Mouse (Mus musculus) testis, postnatal 14 days (tissue): ENCODE results near the gene Sgms2.
"Not testable (repeated sequence)": the region's sequence is repeated elsewhere in the genome, so short reads cannot be mapped to it uniquely, and the experiment has no call there.

ENCODE experiments used
- DNase-seq: peaks from one replicate; pipeline ENCODE4 v3.0.0; 2021; ENCODE audit warnings: low spot score

Gene Sgms2

GRCm38 (mm10) chr3:131358205-131358604 is 133.0 kb downstream of the Sgms2 start:
- DNase-seq: no peak

DNA sequence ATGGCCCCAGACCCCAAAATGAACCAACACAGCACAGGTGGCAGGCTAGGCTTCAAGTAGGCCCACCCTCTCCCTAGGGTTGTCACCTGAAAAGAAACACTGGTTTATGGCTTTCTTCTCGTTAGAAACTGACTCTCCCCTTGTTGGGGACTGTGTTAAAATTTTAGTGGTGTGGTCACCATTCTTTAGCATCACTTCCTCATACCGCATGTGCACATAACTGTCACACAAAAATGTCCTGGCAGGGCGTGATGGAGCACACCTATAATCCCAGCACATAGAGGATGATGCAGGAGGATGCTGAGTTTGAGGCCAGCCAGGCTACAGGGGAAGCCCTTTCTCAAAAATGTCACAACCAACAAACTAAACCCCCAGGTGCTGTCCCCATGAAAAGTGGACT is 133.6 kb downstream of the Sgms2 start:
- DNase-seq: no peak

- DNase-seq: no peak
Observed at GRCm38 (mm10) chr3:131356026-131356425, 135.2 kb downstream of the Sgms2 start.

DNA sequence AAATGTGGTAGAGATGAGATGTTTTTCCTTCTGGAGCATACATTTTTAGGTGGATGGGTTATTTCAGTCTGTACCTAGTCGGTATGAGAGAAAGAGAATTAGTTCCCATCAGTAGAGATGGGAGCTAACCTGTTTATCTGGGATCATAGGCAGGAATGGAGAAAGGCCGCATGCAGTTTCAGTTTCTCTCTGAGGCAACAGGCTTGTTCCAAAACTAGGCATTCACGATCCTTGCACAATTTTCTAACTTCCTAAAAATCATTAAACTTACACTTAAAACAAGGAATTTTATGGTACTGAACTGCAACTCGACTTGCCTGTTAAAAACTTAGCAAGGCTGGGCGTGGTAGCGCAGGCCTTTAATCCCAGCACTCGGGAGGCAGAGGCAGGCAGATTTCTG is 140.7 kb downstream of the Sgms2 start:
- no peak for DNase-seq

- DNase-seq: no peak
Observed at GRCm38 (mm10) chr3:131349013-131349412, 142.2 kb downstream of the Sgms2 start.

DNA sequence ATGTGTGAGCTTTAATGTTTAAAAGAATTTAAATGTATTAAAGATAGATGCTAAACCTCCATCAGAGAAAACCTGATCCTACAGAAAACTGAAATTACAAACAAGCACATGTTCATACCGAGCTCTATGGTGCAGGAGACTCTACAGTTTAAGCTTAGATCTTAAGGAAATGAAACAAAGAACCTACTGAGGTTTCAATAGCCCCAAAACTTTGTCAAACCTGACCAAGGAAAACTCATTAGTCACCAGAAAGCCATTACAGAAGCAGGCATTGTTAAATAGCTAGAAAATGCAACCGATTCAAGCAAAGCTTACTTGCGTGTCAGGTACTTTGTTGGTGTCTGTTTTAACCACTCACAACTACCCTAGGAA is 142.6 kb downstream of the Sgms2 start:
- DNase-seq: no peak

DNA sequence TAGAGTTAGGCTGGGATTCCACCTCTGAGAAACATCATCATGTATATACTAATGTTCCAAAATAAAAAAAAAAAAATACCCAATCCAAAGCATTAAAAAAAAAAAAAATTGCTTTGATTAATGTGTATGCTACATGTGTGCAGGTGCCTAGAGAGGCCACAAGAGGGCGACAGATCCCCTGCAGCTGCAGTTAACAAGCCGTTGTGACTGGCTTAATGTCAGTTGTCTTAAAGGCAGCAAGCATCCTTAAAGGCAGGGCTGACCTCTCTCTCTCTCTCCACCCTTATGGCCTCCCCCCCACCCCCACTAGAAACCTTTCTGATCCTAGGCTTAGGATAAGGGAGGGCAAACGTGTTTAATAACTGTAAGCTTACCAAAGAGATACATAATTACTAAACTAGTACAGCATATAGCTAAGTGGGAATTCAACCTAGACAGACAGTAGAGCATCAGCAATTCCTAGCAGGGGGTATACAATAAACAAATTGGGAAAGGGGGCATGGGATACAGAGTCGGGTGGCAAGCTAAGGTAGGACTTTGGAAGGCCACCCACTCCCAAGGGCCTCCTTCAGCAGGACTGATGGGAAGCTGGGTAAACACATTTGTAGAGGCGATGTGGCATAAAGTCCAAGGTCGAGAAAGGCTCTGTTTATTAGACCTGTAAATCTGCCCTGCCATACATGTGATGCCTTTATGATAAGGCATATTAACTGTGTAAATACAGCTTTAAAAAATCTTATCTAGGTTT is 143.2 kb downstream of the Sgms2 start:
- DNase-seq: no peak

DNA sequence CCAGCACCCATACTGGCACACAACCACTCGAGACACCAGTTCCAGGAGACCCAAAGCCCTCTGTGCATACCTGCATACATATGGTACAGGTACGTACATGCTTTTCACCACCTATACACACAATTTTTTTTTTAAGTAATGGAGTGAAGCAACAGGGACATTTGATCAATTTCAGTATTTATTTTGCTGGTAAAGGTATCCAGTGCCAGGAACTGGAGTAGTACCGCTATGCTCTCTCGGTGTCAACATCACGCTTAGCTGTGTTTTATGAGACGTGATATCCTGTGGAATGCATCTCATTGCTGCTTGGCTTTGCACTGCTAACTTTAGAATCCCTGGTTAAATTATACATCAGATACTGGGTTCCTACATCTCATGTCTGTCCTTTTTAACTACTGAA is 145.3 kb downstream of the Sgms2 start:
- DNase-seq: no peak

- no peak for DNase-seq
Observed at GRCm38 (mm10) chr3:131343311-131343710, 147.9 kb downstream of the Sgms2 start.

- no peak for DNase-seq
Observed at GRCm38 (mm10) chr3:131340885-131341284, 150.3 kb downstream of the Sgms2 start.

GRCm38 (mm10) chr3:131339280-131339679 is 151.9 kb downstream of the Sgms2 start:
- no peak for DNase-seq

DNA sequence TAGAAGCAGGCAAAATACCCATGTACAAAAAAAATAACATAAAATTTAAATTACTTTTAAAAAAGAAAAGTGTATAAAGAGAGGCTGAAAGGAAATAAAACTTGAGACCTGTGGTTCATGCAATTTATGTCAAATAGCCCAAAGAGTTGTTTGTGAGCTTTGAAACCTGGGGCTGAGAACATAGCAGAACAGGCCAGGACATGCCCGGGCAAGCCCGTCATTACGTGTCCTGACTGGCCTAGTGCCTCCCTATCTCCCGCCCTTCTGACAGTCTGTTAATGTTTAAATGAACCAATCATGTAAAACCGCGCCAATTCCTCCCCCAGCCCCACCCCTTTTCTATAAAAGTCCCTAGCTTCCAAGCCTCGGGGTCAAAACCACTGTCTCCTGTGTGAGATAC is 153.5 kb downstream of the Sgms2 start:
- not testable (repeated sequence) for DNase-seq

- no peak for DNase-seq
Observed at GRCm38 (mm10) chr3:131336629-131337028, 154.6 kb downstream of the Sgms2 start.

- no peak for DNase-seq
Observed at GRCm38 (mm10) chr3:131335117-131335547, 156.1 kb downstream of the Sgms2 start.

- DNase-seq: no peak
Observed at GRCm38 (mm10) chr3:131327189-131327588, 164.0 kb downstream of the Sgms2 start.

GRCm38 (mm10) chr3:131326637-131327036 is 164.6 kb downstream of the Sgms2 start:
- no peak for DNase-seq

DNA sequence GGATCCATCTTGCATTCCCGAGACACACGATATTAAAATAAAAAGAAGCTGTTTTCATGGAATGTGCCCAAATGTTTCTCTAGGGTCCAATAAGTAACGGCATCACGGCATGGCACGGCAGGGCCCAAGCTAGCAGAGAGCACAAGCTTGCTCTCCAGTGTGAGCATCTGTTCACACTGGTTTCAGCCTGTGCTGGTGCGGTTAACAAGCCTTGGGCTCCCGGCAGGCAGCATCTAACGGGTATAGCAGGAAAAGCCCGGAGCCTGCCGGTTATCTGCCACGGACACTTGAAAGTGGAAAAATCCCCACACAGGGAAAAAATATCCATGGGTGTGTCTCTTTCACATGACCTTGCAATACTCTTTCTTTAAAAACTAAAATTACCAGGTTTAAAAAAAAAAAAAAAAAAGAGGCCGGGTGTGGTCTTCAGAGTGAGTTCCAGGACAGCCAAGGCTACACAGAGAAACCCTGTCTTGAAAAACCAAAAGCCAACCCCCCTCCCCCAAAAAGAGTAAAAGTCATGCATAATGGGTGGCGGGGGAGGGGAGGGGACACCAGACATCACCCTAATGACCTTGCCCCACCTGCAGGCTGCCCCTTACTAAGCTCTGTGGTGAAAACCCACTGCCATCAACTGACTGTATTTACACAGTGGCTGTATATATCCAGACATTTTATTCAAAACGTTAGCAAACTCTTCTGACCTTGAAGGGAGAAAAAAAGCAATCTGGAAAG is 169.0 kb downstream of the Sgms2 start:
- DNase-seq: no peak

GRCm38 (mm10) chr3:131320184-131320583 is 171.0 kb downstream of the Sgms2 start:
- DNase-seq: peak; percentile 66

DNA sequence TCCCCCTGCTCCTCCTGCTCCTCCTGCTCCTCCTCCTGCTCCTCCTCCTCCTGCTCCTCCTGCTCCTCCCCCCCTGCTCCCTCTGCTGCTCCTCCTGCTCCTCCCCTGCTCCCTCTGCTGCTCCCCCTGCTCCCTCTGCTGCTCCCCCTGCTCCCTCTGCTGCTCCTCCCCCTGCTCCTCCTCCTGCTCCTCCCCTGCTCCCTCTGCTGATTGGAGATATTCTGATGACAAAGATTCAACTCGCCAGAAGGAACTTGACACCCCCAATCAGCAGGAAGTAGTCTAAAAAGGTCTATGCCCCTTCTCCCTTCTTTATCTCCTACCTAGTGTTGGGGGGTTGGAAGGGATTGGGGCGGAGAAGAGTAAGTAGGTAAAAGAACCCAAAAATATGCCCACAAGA is 173.0 kb downstream of the Sgms2 start:
- DNase-seq: no peak

GRCm38 (mm10) chr3:131317126-131317525 is 174.1 kb downstream of the Sgms2 start:
- no peak for DNase-seq

GRCm38 (mm10) chr3:131315957-131316510 is 175.2 kb downstream of the Sgms2 start:
- DNase-seq: no peak

DNA sequence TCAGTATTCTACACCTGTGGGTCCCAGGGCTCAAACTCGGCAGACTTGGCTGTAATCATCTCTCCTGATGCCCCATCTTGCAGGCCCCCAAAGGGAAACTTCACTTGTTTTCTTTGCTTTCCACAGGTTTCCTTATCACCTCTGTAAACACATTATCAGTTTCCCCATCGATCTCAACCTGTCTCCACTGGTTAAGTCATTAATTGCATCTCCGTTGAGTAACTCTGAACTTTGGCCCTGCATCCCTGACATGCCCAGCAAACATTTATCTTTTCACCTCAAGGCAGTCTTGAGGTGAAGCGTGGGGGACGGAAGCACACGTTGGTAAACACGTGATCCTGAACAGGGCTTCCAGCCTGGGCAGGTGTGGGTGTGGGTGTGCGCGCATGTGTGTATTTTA is 178.9 kb downstream of the Sgms2 start:
- DNase-seq: no peak

GRCm38 (mm10) chr3:131310572-131310971 is 180.6 kb downstream of the Sgms2 start:
- no peak for DNase-seq
